Mouse (Mus musculus): ENCODE results near the gene Capsl. TPM values are rescaled to one million over a fixed set of nuclear protein-coding genes. Genes with fewer than 3 reads are reported as not detected.

The Capsl gene
- total and polyA plus RNA-seq, 2 experiments from 2014 or later, result 6.9 to 9.2 TPM

DNA sequence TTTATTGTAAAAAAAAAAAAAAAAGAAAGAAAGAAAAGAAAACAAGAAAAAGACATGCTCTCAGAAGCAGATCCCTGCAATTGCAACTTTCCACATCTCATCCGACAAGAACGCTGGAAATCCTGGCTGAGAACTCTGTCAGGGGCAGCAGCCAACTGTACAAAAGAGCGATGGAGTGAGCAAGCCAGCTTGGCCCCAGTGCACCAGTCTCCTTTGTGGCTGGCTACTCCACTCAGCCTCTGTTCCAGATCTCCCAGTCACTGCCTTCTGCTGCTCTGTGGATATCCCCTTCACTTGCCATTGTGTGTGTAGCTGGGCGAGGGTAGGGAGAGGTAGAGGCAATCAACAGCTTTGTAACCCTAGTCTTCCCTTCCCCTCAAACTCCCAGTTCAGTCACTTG is 18.4 kb downstream of the Capsl start:
- Histone ChIP-seq H3K27ac (ENCODE audit: low read depth, low read length) (no peak overlapping the region), H3K9ac (no peak overlapping the region), H3K36me3 (ENCODE audit: insufficient read depth) (no peaks in the 10 kb centered on the region), H3K27me3 (ENCODE audit: insufficient read depth, low read length) (no peaks in the 10 kb centered on the region), H3K9me3 (ENCODE audit: low read length) (no peaks in the 10 kb centered on the region), H3K4me2 (ENCODE audit: low read depth) (no peak overlapping the region), H3K4me3 (ENCODE audit: low read depth, low read length) (no peak overlapping the region), H3K4me1 (ENCODE audit: insufficient read depth) (no peaks in the 10 kb centered on the region)
- peak; percentile 52; the same call in 1 of the 2 replicates for ATAC-seq
- 63% methylated on average over 4 of the region's 4 CpGs for WGBS
- no peak for TF ChIP-seq CTCF (IDR thresholded peaks at IDR 0.05; ENCODE audit: low read depth)
- DNase-seq, result peak; percentile 18

GRCm38 (mm10) chr15:9455241-9455640 is 19.4 kb downstream of the Capsl start:
- Histone ChIP-seq H3K27me3 (ENCODE audit: insufficient read depth, low read length) (no peaks in the 10 kb centered on the region), H3K4me3 (ENCODE audit: low read depth, low read length) (no peak overlapping the region), H3K4me2 (ENCODE audit: low read depth) (no peak overlapping the region), H3K9me3 (ENCODE audit: low read length) (no peaks in the 10 kb centered on the region), H3K9ac (no peak overlapping the region), H3K27ac (ENCODE audit: low read depth, low read length) (no peak overlapping the region), H3K4me1 (ENCODE audit: insufficient read depth) (no peaks in the 10 kb centered on the region), H3K36me3 (ENCODE audit: insufficient read depth) (no peaks in the 10 kb centered on the region)
- WGBS, result 68% methylated on average over 4 of the region's 4 CpGs
- ATAC-seq (peak; percentile 92), DNase-seq (peak; percentile 79)
- peak; percentile 88 for TF ChIP-seq CTCF (IDR thresholded peaks at IDR 0.05; ENCODE audit: low read depth)

DNA sequence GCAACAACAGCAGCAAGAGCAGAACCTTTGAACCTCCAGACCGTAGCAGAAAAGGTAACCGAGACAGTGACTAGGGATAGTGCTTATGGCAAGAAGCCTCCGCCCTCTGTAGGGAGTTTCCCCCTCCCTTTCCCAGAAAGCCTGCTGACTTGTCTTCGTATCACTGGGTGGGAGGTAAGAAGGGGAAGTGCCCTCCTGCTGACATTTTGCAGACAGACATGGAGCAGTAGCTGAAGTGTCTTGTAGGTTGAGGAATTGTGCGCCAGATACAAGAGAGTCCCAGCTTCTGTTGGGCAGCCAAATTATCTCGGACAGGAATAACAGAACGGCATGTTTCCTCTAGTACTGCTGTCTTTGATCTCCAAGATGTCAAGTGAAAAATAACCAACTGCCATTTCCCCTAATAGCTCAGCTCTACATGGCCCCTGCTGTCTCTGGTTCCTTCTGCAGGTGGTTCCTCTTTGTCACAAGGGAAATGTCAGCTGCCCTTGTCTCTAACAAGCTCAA is 27.7 kb downstream of the Capsl start:
- no peak for DNase-seq

DNA sequence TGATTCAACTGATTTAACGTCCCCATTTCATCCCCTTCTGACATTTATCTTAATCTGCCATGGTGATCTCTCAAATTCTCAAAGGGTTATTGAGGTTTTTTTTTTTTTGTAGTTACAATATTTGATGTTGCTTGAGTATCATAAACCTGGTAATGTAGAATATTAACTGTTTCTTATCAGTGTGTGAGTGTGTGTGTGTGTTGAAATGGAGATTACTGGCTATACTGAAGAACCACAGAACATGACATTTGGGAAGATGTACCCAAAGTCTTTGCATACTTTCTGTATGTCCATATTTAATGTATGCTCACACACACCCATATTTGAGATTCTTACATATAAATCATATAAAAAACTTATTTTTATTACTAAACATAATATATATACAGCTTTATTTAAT is 28.2 kb downstream of the Capsl start:
- H3K9ac ChIP-seq, result no peak overlapping the region
- DNase-seq (no peak), ATAC-seq (no peak)
- H3K4me1 ChIP-seq (ENCODE audit: insufficient read depth), result no peaks in the 10 kb centered on the region
- H3K9me3 ChIP-seq (ENCODE audit: low read length), result no peaks in the 10 kb centered on the region
- no peak overlapping the region for H3K4me2 ChIP-seq (ENCODE audit: low read depth)
- 41% methylated on average over 1 of the region's 1 CpGs for WGBS
- H3K27ac ChIP-seq (ENCODE audit: low read depth, low read length), result no peak overlapping the region
- H3K36me3 ChIP-seq (ENCODE audit: insufficient read depth), result no peaks in the 10 kb centered on the region
- H3K27me3 ChIP-seq (ENCODE audit: insufficient read depth, low read length), result no peaks in the 10 kb centered on the region
- TF ChIP-seq CTCF (IDR thresholded peaks at IDR 0.05; ENCODE audit: low read depth), result no peak
- no peak overlapping the region for H3K4me3 ChIP-seq (ENCODE audit: low read depth, low read length)

More for the DNA sequence above, 27.7 kb downstream of the Capsl start:
- Histone ChIP-seq H3K9ac (no peak overlapping the region), H3K4me2 (ENCODE audit: low read depth) (no peak overlapping the region), H3K9me3 (ENCODE audit: low read length) (no peaks in the 10 kb centered on the region), H3K36me3 (ENCODE audit: insufficient read depth) (no peaks in the 10 kb centered on the region), H3K27ac (ENCODE audit: low read depth, low read length) (no peak overlapping the region), H3K27me3 (ENCODE audit: insufficient read depth, low read length) (no peaks in the 10 kb centered on the region), H3K4me1 (ENCODE audit: insufficient read depth) (no peaks in the 10 kb centered on the region), H3K4me3 (ENCODE audit: low read depth, low read length) (no peak overlapping the region)
- no peak for ATAC-seq
- TF ChIP-seq CTCF (IDR thresholded peaks at IDR 0.05; ENCODE audit: low read depth), result no peak
- WGBS, result 75% methylated on average over 7 of the region's 7 CpGs

DNA sequence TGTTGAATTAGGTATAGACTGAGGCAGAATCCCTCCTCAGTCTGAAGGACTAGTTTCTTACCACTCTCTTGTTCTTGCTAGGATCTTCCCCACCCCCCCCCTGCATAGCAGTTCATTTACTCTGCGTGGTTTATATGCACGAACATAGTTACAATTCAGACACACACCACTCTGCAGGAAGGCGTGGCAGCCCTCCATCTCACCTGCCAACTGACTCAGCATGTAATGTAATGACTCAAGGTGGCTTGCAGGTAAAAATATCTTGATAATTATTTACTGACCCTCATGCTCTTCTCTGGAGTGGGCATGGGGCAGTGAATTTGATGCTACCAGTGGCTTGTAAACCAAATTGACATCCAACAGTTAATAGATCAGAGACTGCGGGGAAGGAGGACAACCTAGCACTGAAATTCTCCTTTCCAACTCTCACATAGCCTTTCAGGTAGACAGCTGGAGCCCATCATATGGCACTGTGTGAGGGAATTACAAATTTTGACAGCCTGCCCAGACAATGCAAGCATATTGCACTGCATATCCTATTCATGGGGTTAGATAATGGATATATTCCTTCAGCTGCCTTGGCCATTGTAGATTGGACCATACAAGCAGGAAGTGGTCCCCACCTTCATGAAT is 35.3 kb downstream of the Capsl start:
- H3K36me3 ChIP-seq (ENCODE audit: insufficient read depth), result no peaks in the 10 kb centered on the region
- DNase-seq (no peak), ATAC-seq (no peak)
- no peaks in the 10 kb centered on the region for H3K27me3 ChIP-seq (ENCODE audit: insufficient read depth, low read length)
- WGBS, result 89% methylated on average over 4 of the region's 4 CpGs
- no peaks in the 10 kb centered on the region for H3K4me1 ChIP-seq (ENCODE audit: insufficient read depth)
- no peaks in the 10 kb centered on the region for H3K9me3 ChIP-seq (ENCODE audit: low read length)
- no peak overlapping the region for H3K9ac ChIP-seq
- no peak for TF ChIP-seq CTCF (IDR thresholded peaks at IDR 0.05; ENCODE audit: low read depth)
- no peak overlapping the region for H3K4me3 ChIP-seq (ENCODE audit: low read depth, low read length)
- H3K27ac ChIP-seq (ENCODE audit: low read depth, low read length), result no peak overlapping the region
- no peak overlapping the region for H3K4me2 ChIP-seq (ENCODE audit: low read depth)

GRCm38 (mm10) chr15:9472167-9472566 is 36.3 kb downstream of the Capsl start:
- ATAC-seq (no peak), DNase-seq (no peak)
- H3K36me3 ChIP-seq (ENCODE audit: insufficient read depth), result no peaks in the 10 kb centered on the region
- H3K4me2 ChIP-seq (ENCODE audit: low read depth), result no peak overlapping the region
- H3K27me3 ChIP-seq (ENCODE audit: insufficient read depth, low read length), result no peaks in the 10 kb centered on the region
- H3K4me3 ChIP-seq (ENCODE audit: low read depth, low read length), result no peak overlapping the region
- 72% methylated on average over 3 of the region's 3 CpGs for WGBS
- no peaks in the 10 kb centered on the region for H3K4me1 ChIP-seq (ENCODE audit: insufficient read depth)
- no peak overlapping the region for H3K9ac ChIP-seq
- H3K27ac ChIP-seq (ENCODE audit: low read depth, low read length), result no peak overlapping the region
- no peaks in the 10 kb centered on the region for H3K9me3 ChIP-seq (ENCODE audit: low read length)
- TF ChIP-seq CTCF (IDR thresholded peaks at IDR 0.05; ENCODE audit: low read depth), result no peak

DNA sequence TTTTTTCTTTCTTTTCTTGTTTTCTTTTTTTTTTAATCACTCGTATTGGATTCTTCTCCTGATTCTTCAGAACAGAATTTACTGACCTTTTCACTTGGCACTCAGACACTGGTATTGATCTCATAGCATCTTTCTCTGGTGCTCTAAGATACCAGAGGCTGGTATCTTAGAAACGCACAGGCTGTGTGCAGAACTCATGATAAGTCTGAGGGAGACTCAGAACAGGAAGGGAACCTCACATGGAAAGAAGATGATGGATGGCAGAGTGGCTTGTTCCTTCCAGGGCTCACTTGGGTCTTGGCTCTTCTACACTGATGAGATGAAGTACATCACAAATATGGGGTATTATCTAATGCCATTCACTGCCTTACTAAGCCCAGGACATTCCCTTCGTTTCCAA is 36.8 kb downstream of the Capsl start:
- Histone ChIP-seq H3K9me3 (ENCODE audit: low read length) (no peaks in the 10 kb centered on the region), H3K4me3 (ENCODE audit: low read depth, low read length) (no peak overlapping the region), H3K4me2 (ENCODE audit: low read depth) (no peak overlapping the region), H3K36me3 (ENCODE audit: insufficient read depth) (no peaks in the 10 kb centered on the region), H3K27ac (ENCODE audit: low read depth, low read length) (no peak overlapping the region), H3K4me1 (ENCODE audit: insufficient read depth) (no peaks in the 10 kb centered on the region), H3K27me3 (ENCODE audit: insufficient read depth, low read length) (no peaks in the 10 kb centered on the region), H3K9ac (no peak overlapping the region)
- DNase-seq, result no peak
- no peak for TF ChIP-seq CTCF (IDR thresholded peaks at IDR 0.05; ENCODE audit: low read depth)
- WGBS, result 70% methylated on average over 3 of the region's 3 CpGs
- ATAC-seq, result no peak
